Mouse (Mus musculus) forebrain, embryonic 13.5 days (tissue): ENCODE data around the gene Rfx2. TPM values are rescaled to one million over a fixed set of nuclear protein-coding genes. Genes with fewer than 3 reads are reported as not detected.

ENCODE experiments used
- ATAC-seq: fragments of 200-750 bp; cut with Nextera tagmentation; 2 replicates; pipeline ENCODE4 v1.8.0; 2017
- H3K27ac ChIP-seq: fragments of 300-500 bp; sonication (generic); 2 replicates; pipeline ENCODE4 v1.5.1; 2015; ENCODE audit warnings: inconsistent platforms, mild to moderate bottlenecking, moderate library complexity
- H3K27me3 ChIP-seq: fragments of 300-500 bp; sonication (generic); 2 replicates; pipeline ENCODE4 v1.6.1; 2015; ENCODE audit warnings: mild to moderate bottlenecking, inconsistent platforms
- H3K36me3 ChIP-seq: fragments of 300-500 bp; sonication (generic); 2 replicates; pipeline ENCODE4 v1.6.1; 2015; ENCODE audit warnings: mild to moderate bottlenecking, inconsistent platforms; ENCODE audit not compliant: poor library complexity, severe bottlenecking
- H3K4me1 ChIP-seq: fragments of 300-500 bp; sonication (generic); 2 replicates; pipeline ENCODE4 v1.6.1; 2015; ENCODE audit warnings: inconsistent platforms
- H3K4me2 ChIP-seq: fragments of 300-500 bp; sonication (generic); 2 replicates; pipeline ENCODE4 v1.6.1; 2015; ENCODE audit warnings: inconsistent platforms, mild to moderate bottlenecking, moderate library complexity
- H3K4me3 ChIP-seq: fragments of 300-500 bp; sonication (generic); 2 replicates; pipeline ENCODE4 v1.5.1; 2015; ENCODE audit warnings: mild to moderate bottlenecking, inconsistent platforms
- H3K9ac ChIP-seq: fragments of 300-500 bp; sonication (generic); 2 replicates; pipeline ENCODE4 v1.6.1; 2015; ENCODE audit warnings: mild to moderate bottlenecking, inconsistent platforms
- H3K9me3 ChIP-seq: fragments of 300-500 bp; sonication (generic); replicated peaks from 2 replicates; pipeline ENCODE4 v1.6.1; 2016; ENCODE audit warnings: inconsistent platforms
- WGBS: fragments of 180-500 bp; shearing (Covaris S2); methylation state at CpG from one replicate; pipeline ENCODE4 v1.1.7; 2015; 5-methylcytosine and 5-hydroxymethylcytosine counted together
- polyA plus RNA-seq: library from polyadenylated mRNA; unstranded; fragments of >200 nt; fragmentation: Nextera tagmentation; extraction: Ambion mirVana; gene quantifications from 2 replicates; pipeline ENCODE4 v1.2.1, GENCODE M21; 2015

Gene Rfx2
- polyA plus RNA-seq = 5.8 and 6.9 TPM in 2 replicates

DNA sequence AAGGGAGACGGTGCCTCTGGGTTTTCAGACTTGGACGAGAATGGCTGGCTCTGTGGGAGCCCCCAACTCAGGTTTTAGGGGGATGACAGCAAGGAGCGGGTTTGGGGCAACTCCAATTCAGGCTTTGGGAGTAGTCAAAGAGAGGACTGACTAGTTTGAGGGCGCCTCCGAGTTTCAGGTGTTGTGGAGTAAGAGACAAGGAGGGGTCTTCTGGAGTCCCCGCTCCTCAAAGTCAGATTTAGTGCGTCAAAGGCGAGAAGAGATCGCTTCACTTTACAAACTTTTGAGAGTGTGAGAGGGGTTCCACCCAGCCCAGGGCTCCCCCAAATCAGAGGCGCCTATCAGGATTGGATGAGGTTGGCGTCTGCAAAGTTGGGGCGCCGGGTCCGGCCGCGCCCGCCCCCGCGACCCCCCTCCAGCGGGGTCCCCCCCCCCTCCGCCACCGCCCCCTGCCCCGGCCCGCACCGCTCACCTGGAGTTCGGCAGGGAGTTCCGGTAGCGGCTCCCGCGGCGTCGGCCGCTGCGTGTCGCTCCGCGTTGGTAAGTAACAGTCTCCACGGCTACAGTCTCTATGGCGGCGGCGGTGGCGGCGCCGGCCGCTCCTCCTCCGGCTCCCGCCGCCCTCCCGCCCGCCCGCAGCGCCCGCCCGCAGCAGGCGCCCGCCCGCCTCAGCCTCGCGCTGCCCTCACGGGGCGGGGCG is at the start of gene Rfx2:
Rfx2 (minus strand) TSS at position 603 of the 700 bp plus-strand sequence.
- Histone ChIP-seq H3K9me3 (no peaks in the 10 kb centered on the region), H3K27me3 (peaks cover 7% of the 10 kb centered on the region; the same call in 1 of the 2 replicates), H3K4me1 (peaks cover 20% of the 10 kb centered on the region), H3K4me2 (peak within 1 kb of the TSS; percentile 76), H3K27ac (no peak within 1 kb of the TSS), H3K36me3 (no peaks in the 10 kb centered on the region), H3K9ac (peak within 1 kb of the TSS; percentile 68), H3K4me3 (peak within 1 kb of the TSS; percentile 57)
- WGBS = under 1% methylated on average over 35 of the region's 62 CpGs
- no peak for ATAC-seq

DNA sequence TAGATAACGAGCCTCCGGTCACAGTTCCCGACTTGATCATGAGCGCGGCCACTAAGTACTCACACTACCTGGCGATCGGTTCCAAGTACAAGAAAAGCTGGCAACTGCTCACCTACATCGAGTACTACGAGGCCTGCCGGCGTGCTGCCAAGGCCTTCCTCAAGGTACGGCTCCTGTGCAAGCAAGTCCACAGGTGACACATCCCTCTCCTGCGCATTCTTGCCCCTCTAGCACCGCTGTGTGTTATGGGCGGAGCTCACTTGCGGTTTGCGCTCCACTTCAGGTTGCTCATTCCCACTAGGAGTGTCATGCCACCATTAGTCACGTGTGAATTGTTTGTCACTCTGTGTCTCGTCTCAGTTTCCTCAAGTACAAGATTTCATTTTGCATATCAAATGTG is 46.6 kb upstream of the Rfx2 start:
- WGBS = 90% methylated on average over 19 of the region's 19 CpGs
- ATAC-seq = no peak
- H3K27ac ChIP-seq = no peak overlapping the region

DNA sequence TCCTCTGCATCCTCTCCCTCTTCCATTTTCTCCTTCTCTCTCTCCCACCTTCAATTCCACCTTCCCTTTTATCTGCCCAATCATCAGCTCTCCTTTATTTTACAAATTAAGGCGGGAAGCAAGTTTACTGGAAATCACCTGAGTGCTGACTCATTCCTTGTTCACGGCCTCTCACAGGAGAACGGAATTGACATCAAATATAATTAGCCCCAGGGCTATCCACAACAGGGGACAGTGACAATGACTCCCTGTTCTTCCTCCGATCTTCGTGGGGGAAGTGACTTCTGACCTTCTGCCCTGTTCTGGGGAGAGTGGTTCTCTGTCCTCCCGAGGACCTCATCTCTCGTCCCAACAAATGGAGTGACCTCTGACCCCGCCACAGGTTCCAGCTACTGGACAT is 46.2 kb upstream of the Rfx2 start:
- Histone ChIP-seq H3K9me3 (no peaks in the 10 kb centered on the region), H3K4me1 (no peaks in the 10 kb centered on the region), H3K4me2 (no peak overlapping the region), H3K36me3 (no peaks in the 10 kb centered on the region), H3K27ac (no peak overlapping the region), H3K4me3 (no peak overlapping the region), H3K9ac (no peak overlapping the region), H3K27me3 (no peaks in the 10 kb centered on the region)
- WGBS = 82% methylated on average over 8 of the region's 8 CpGs
- ATAC-seq = no peak

More for the DNA sequence above, 46.6 kb upstream of the Rfx2 start:
- Histone ChIP-seq H3K4me2 (no peak overlapping the region), H3K36me3 (no peaks in the 10 kb centered on the region), H3K27me3 (no peaks in the 10 kb centered on the region), H3K4me1 (no peaks in the 10 kb centered on the region), H3K4me3 (no peak overlapping the region), H3K9ac (no peak overlapping the region), H3K9me3 (no peaks in the 10 kb centered on the region)

DNA sequence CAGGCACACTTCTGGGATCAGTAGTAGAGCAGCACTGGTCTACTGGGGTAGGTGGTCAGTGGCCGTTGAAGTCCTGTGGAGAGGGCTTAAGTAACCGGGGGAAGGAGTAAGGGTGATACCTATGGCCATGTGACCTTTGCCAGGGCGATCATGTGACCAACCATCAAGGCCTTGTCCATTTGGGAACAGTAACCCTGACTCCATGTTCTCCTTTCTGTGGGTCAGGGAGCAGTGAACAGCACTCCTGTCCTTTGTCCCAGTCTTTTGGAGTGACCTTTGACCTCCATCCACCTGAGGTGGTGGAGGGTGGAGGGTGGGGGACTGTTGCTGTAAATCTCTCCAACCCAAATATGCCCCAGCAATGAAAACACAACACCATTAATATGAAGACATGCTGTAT is 45.7 kb upstream of the Rfx2 start:
- 83% methylated on average over 3 of the region's 3 CpGs for WGBS
- Histone ChIP-seq H3K36me3 (no peaks in the 10 kb centered on the region), H3K9me3 (no peaks in the 10 kb centered on the region), H3K27me3 (no peaks in the 10 kb centered on the region), H3K4me2 (no peak overlapping the region), H3K27ac (no peak overlapping the region), H3K4me1 (no peaks in the 10 kb centered on the region), H3K9ac (no peak overlapping the region), H3K4me3 (no peak overlapping the region)
- no peak for ATAC-seq

DNA sequence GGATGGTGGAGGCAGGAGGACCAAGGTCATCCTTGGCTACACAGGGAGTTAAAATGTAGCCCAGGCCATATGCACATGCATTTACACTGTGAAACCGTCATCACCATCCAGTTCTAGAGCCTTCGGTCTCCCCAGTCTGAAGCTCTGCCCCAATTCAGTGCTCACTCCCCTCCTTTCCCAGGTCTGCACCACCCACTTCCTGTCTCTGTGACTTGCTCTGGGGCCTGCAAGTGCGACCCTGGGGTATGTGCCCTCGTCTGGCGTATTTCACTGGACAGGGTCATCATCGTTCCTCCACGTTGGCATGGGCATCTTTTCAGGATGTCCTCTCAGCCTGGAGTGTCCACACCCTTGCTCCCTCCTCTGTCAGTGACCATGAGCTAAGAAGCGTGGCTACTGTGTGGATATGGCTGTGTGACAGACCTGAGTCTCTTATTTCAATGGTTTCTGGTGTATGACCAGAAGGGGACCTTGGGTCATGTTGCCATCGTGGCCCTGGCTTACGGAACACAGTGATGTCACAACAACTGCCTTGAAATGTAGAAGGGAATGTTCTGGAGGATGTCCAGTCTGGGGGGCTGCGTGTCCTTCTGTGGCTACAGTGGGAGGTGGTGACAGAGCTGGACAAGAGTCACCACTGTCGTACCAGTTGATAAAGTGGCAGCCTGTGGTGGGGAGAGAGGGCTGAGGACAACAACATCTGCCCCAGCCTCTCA is 44.3 kb upstream of the Rfx2 start, which contains the start of gene 1700061G19Rik:
1700061G19Rik (plus strand) TSS at position 542 of the 716 bp plus-strand sequence.
- Histone ChIP-seq H3K4me3 (no peak within 1 kb of the TSS), H3K4me2 (no peak within 1 kb of the TSS), H3K36me3 (no peaks in the 10 kb centered on the region), H3K27me3 (no peaks in the 10 kb centered on the region), H3K9me3 (no peaks in the 10 kb centered on the region), H3K9ac (no peak within 1 kb of the TSS), H3K4me1 (no peaks in the 10 kb centered on the region), H3K27ac (no peak within 1 kb of the TSS)
- 87% methylated on average over 12 of the region's 12 CpGs for WGBS
- no peak for ATAC-seq

DNA sequence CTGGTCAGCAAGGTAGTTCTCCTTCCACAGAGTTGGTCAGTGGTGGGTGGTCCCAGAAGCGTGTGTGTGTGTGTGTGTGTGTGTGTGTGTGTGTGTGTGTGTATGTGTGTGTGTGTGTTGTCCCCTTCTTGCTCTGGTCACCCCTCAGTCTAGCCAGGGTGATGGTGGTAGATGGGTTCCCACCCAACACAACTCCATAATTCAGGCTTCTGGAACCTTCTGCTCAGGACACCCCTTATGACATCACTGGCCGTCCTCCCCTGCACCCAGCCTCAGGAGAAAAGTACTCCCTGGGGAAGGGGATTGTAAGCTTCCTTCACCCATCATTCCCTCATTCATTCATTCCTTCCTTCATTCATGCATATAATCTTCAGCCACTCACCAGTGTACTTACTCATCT is 43.4 kb upstream of the Rfx2 start, which contains the start of gene Acsbg2:
Acsbg2 (minus strand) TSS at position 211 of the 400 bp plus-strand sequence.
- no peaks in the 10 kb centered on the region for H3K36me3 ChIP-seq
- H3K4me1 ChIP-seq = no peaks in the 10 kb centered on the region
- H3K4me2 ChIP-seq = no peak within 1 kb of the TSS
- WGBS = 95% methylated on average over 2 of the region's 2 CpGs
- no peak within 1 kb of the TSS for H3K27ac ChIP-seq
- H3K4me3 ChIP-seq = no peak within 1 kb of the TSS
- no peaks in the 10 kb centered on the region for H3K9me3 ChIP-seq
- no peak within 1 kb of the TSS for H3K9ac ChIP-seq
- H3K27me3 ChIP-seq = no peaks in the 10 kb centered on the region
- ATAC-seq = no peak

DNA sequence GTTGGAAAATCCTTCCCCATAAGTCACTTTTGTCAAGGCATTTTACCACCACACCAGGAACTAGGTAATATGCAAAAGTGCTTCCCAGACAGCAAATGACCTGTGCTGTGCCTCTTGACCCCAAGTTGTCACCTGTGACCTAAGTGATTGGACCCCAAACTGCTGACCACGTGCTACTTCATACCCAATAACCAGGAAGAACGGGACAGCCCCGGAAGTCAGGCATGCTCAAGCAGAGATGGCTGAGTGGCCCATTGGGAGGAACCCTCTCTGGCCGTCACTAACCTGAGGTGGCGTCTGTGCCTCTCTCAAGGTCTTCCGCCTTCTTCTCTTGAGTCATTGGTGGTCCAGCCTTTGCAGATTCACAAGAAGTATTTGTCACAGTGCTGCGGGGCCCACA is 41.7 kb upstream of the Rfx2 start:
- H3K27ac ChIP-seq = no peak overlapping the region
- no peaks in the 10 kb centered on the region for H3K4me1 ChIP-seq
- no peaks in the 10 kb centered on the region for H3K27me3 ChIP-seq
- WGBS = 81% methylated on average over 7 of the region's 7 CpGs
- H3K9me3 ChIP-seq = no peaks in the 10 kb centered on the region
- H3K4me3 ChIP-seq = no peak overlapping the region
- no peak overlapping the region for H3K9ac ChIP-seq
- H3K4me2 ChIP-seq = no peak overlapping the region
- H3K36me3 ChIP-seq = no peaks in the 10 kb centered on the region
- ATAC-seq = no peak

DNA sequence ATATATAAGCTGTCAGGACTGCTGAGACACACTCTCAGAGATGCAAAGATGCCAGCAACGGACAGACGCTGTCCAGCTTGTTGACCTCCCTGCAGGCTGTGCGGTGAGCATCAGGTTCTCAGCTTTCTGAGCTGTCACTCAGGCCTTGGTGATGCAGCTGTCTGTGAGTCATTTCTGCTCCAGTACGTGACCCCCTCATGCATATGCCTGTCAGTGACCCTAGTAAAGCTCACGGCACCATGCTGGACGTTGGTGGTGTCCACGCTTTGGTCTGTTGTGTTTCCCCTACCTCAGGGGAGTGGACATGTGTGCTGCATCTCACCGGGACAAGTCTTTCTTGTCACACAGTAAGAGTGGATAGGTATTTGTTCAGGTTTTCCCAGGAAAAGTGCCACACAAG is 41.0 kb upstream of the Rfx2 start:
- 83% methylated on average over 8 of the region's 8 CpGs for WGBS
- ATAC-seq = no peak

DNA sequence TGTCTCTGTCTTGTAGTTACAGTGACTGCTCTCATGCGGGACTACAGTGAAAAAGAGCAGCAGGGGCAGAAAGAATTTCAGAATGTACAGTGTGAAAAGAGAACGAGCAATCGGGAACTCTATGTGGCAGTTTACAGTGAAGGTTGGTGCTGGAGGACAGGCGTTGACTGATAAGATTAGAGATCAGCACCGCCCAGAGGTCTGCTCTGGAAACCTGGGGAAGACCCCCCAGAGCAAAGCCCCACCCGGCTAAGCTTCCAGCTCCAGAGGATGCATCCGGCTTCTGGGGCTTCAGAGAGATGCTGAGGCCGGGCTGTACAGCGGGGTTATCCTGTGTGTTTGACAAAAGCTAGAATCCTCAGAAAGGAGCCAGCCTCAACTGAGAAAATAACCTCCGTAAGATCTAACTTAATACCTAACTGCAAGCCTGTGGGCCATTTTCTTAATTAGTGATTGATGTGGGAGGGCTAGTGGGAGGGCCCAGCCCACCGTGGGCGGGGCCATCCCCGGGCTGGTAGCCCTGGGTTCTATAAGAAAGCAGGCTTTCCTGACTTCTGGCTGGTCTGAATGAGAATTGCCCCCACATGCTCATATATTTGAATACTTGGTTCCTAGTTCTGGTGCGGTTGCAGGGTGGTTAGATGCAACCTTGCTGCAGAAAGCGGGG is 39.6 kb upstream of the Rfx2 start:
- Histone ChIP-seq H3K9ac (no peak overlapping the region), H3K36me3 (no peaks in the 10 kb centered on the region), H3K27ac (no peak overlapping the region), H3K4me3 (no peak overlapping the region), H3K4me1 (no peaks in the 10 kb centered on the region), H3K9me3 (no peaks in the 10 kb centered on the region), H3K27me3 (no peaks in the 10 kb centered on the region), H3K4me2 (no peak overlapping the region)
- 74% methylated on average over 15 of the region's 15 CpGs for WGBS
- ATAC-seq = no peak

More for the DNA sequence above, 41.0 kb upstream of the Rfx2 start:
- Histone ChIP-seq H3K27ac (no peak overlapping the region), H3K4me3 (no peak overlapping the region), H3K9ac (no peak overlapping the region), H3K9me3 (no peaks in the 10 kb centered on the region), H3K36me3 (no peaks in the 10 kb centered on the region), H3K4me1 (no peaks in the 10 kb centered on the region), H3K4me2 (no peak overlapping the region), H3K27me3 (no peaks in the 10 kb centered on the region)

DNA sequence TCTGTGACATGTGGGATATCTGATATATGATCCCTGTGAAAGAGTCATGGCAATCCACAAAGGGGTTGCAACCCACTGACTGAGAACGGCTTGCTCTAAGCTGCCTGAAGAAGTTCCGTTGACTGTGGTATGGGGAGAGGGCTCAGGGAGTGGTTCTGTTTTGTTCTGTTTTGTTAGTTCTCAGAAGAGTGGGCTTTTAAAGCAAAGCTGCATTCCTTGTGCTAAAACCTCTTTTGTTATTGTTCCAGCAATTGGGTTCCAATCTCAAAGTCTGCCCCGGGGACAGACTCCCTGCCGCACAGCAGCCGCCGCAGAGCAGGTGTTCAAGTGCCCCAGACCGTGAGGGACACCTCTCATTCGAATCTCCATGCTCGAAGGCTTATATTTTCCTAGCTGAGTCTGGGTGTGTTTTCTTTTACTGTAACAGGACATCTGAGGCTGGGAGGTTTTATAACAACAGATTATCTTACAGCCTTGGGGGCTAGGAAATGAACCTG is 38.7 kb upstream of the Rfx2 start:
- Histone ChIP-seq H3K27ac (no peak overlapping the region), H3K4me1 (no peaks in the 10 kb centered on the region), H3K9ac (no peak overlapping the region), H3K9me3 (no peaks in the 10 kb centered on the region), H3K4me2 (no peak overlapping the region), H3K4me3 (no peak overlapping the region), H3K36me3 (no peaks in the 10 kb centered on the region), H3K27me3 (no peaks in the 10 kb centered on the region)
- 52% methylated on average over 9 of the region's 9 CpGs for WGBS
- ATAC-seq = no peak

DNA sequence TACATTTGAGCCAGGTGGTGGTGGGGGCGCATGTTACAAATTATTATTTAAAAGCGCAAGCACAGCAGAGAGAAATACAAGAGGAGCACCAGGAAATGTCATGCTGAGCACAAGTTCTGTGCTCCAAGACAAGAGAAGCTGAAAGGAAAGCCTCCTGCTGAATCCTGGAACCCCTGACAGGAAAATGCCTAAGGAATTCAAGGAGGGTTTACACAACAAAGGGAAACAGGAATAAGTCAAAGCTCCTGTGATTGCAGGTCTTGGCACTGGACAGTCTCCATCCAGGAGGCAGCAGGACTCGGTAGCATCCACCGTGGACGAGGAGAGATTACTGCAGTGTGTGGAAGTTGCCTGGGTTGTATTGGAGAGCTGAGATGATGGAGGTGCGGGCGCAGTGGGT is 35.3 kb upstream of the Rfx2 start:
- no peaks in the 10 kb centered on the region for H3K36me3 ChIP-seq
- no peaks in the 10 kb centered on the region for H3K27me3 ChIP-seq
- no peak overlapping the region for H3K27ac ChIP-seq
- WGBS = 87% methylated on average over 7 of the region's 7 CpGs
- ATAC-seq = no peak
- no peak overlapping the region for H3K4me2 ChIP-seq
- H3K9ac ChIP-seq = no peak overlapping the region
- no peaks in the 10 kb centered on the region for H3K9me3 ChIP-seq
- H3K4me1 ChIP-seq = no peaks in the 10 kb centered on the region
- no peak overlapping the region for H3K4me3 ChIP-seq

DNA sequence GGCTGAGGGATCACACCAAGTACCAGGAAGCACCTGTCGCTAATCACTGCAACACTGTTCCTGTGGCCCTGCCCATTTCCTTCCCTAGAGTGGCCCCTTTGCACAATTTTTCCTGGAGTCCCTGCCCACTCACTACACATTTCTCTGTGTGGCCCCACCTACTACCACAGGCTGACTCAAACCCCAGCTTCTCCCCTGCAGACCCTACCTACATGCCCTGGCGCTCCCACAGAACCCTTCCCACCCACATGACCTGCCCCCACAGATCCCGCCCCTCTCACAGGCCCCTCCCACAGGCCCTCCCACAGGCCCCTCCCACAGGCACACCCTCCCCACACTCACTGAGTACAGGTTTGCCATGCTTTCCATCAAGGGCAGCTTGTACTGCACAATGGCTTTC is 30.4 kb upstream of the Rfx2 start:
- no peaks in the 10 kb centered on the region for H3K9me3 ChIP-seq
- no peak overlapping the region for H3K27ac ChIP-seq
- no peak for ATAC-seq
- no peak overlapping the region for H3K9ac ChIP-seq
- H3K4me1 ChIP-seq = no peaks in the 10 kb centered on the region; the same call in 1 of the 2 replicates
- H3K4me3 ChIP-seq = no peak overlapping the region
- H3K36me3 ChIP-seq = no peaks in the 10 kb centered on the region
- H3K27me3 ChIP-seq = no peaks in the 10 kb centered on the region
- WGBS = 65% methylated on average over 3 of the region's 3 CpGs
- H3K4me2 ChIP-seq = no peak overlapping the region
